Mouse (Mus musculus) left cerebral cortex, postnatal 25 days (tissue): ENCODE results near the gene Sorl1. TPM values are rescaled to one million over a fixed set of nuclear protein-coding genes. Genes with fewer than 3 reads are reported as not detected.

ENCODE experiments used
- DNase-seq, 2 experiments: peaks; one replicate each; pipeline ENCODE4 v3.0.0; 2022; ENCODE audit warnings: low spot score in 2 of 2, mixed read lengths in 1 of 2
- intact Hi-C: fragments of 180-260 bp; cut with DNase I; formaldehyde crosslinking; loops from one replicate; pipeline ENCODE4 v1.15.1; 2025
- total RNA-seq, 2 experiments: library from RNA; stranded (reverse); gene quantifications; 2 replicates each; pipeline ENCODE4 v1.2.3; 2021

The Sorl1 gene
- total RNA-seq, 2 experiments from 2014 or later = 203 to 227 TPM

DNA sequence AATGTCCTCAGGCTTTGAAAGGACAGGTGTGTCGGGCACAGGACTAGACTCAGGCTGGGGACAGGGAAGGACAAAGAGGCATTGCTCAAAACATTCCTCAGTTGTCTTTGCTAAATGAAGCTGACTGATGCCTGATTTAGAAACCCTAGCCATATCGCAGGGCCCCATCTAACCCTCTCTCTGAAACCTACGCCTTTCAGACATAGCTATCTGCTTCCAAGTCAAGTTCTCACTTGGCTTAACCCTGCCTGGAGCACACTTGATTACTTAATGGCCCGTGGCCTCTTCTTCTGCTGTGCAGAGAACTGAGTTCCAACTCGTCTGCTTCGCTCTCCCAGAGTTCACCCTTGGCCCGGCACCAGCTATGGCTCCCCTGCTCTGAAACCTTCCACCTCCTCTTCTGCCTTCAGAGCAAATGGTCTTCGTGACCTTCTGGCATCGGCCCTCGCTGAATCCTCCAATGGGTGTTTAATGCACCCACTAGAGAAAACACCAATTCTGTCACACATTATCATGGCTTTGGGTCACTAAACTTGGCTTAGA is 183.7 kb downstream of the Sorl1 start:
- intact Hi-C loops = no loop called here
- no peak for DNase-seq

DNA sequence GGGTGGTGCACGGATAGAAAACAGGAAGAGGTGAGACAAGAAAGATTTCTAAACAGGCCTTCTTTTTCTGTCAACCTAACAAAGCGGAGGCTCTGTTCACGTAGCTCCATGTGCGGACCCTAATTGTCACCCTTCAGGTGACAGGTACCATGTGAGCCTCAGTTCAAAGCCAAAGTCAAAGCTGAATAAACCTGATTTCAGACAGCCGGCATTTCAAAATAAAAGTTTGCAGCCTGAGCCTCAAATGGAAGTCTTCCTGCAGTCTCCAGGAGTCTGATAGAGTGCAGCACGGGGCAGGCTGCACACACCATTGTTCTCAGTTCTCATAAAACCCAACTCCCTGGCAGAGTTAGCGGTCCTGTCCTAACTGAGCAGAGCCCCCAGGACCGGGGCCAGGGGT is 185.6 kb downstream of the Sorl1 start:
- intact Hi-C loops = no loop called here
- DNase-seq = no peak

DNA sequence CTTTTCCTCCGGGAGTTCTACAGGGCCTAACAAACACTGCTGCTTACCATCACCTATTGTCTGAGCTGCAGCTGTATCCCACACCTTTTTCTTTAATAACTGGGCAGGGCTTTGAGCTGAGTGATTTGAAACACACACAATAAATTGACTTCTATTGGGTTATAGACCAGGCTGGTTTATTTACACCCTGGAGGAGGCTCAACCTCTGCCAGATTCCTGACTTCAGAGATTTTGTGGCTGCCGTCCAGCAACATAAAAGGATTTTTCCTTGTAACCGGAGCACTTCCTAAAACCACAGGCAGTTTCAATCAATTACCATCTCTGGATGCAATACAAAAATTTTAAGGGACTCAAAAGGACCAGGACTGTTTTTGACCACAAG is 186.1 kb downstream of the Sorl1 start:
- intact Hi-C loops = no loop called here
- no peak for DNase-seq

DNA sequence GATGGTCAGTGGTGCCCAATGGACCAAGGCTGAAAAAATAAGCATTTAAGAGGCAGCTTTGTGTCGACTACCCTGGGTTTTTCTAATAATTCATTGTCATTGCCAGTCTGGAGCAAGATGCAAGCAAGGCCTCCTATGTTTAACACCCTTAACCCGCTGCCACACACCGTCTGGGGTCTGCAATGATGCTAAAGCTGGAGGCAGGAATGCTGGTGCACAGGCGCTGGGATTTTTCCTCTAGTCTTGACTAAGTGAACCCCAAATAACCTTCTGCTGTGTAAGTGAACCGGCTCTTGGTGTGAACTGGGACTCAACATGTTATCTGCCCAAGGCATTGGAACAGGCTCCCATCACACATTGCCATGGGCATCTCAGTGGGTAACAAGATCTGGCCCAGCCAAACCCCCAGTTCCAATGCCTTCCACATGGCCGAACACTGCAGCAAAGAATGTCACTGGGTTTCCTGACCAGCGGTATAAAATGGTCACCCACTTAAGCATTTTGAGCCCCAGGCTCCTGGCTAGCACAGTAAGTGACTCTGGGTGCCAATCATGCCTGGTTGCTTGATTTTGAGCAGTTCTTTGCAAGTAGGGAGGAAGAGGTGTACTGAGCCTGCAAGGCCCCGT is 186.6 kb downstream of the Sorl1 start:
- intact Hi-C loops = no loop called here

DNA sequence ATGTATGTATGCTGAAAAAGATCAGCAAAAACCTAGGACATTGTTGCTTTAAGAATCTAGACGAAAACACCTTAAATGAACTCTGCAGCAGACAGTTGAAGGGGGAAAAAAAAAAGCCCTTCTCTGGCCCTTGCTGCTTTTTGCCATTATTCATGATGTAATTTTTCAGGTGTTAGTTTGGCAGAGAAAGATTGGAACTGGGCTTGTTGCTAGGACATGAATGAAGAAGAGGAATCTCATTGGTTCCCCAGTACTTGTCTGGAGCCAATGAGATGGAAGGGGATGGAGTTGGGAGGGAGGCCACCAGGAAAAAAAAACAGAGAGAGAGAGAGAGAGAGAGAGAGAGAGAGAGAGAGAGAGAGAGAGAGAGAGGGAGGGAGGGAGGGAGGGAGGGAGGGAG is 187.5 kb downstream of the Sorl1 start:
- peak in 1 of 2 experiments; percentile 44 for DNase-seq
- intact Hi-C loops = no loop called here

More for the DNA sequence above, 186.6 kb downstream of the Sorl1 start:
- no peak for DNase-seq

DNA sequence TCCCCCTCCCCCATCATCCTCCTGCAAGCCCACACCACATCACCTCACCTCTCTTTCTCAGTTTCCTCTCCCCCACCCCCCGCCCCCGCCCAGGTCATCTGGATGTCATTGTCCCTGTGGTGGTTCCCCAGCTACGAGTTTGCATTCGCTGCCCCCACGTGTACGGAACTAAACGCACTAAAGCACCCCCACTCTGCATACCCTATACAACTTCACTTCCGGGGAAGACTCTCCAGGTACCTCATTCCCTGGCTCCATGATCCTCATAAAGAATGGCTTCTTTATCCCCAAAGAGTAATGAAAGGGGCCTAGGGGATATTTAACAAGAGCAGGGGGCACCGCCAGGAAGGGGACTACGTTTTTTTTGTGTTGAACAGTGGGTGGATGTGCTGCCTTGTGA is 188.1 kb downstream of the Sorl1 start:
- DNase-seq = no peak
- intact Hi-C loops = no loop called here

DNA sequence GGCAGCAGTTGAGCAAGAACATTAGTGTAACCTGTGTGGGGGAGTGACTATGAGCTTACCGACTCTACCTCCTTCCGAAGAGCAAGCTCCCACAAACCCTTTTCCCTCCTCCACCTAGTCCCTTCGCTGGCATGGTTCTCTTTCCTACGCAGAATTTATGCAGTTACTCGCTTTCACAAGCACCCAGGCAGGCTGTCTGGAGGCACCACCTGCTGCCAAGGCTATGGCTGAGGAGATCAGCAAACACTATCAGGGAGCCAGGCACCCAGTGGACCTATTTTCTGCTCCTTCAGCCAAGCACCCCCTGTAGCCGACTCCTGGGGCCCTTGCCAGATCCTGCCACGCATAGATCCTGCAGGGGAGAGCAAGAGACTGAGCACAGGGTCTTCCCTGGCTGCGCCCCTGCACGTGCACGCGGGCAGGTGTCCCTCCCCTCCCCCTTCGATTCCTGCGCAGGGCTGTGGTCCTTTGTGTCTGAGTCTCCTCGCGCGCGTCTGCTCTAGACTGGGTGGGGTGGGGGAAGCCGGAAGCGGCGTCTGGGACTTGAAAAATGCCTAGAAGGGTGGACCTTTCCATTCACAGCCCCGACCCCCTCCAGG is 188.6 kb downstream of the Sorl1 start:
- peak; percentile 69 to 85 for DNase-seq
- intact Hi-C loops = no loop called here

DNA sequence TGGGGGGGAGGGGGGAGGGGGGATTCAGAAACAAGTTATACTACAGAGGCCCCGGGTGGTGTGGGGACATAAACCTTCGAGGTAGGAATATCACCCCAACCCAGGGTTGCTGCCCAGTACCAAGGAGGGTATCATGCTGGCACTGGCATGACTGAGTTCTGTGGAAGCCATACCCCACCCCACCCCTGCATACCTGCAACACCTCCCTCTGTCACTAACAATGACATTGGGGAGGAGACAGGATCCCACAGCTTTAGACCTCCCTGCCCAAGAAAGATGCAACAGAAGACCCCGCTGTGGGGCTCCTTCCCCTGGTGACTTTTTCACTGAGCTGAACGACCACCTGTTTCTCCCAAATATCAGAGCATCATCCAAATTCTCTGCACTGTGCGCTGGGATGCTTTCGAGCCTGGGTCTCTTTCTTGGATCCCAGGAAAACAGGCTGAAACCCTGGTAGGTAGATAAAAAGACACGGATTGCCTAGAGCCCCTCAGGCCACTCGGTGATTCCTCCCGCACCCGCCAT is 189.2 kb downstream of the Sorl1 start:
- no peak for DNase-seq
- intact Hi-C loops = no loop called here

DNA sequence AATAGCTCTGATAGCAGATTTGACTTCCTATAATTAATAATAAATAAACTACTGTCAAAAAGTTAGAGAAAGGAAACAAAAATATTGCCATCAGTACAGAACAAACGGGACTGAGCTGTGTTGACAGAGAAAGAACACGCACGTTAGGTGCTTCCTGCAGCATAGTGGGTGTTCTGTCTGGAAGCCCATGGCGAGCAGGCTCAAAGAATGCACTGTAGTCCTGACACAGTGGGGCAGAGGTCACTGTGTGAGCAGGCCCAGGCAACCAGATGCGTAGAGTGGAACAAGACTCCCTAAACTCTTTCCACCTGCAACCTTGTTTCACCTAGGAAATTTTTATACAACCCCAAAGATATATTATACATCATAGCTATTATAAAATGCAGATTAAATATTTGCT is 194.1 kb downstream of the Sorl1 start:
- intact Hi-C loops = no loop called here
- no peak for DNase-seq

DNA sequence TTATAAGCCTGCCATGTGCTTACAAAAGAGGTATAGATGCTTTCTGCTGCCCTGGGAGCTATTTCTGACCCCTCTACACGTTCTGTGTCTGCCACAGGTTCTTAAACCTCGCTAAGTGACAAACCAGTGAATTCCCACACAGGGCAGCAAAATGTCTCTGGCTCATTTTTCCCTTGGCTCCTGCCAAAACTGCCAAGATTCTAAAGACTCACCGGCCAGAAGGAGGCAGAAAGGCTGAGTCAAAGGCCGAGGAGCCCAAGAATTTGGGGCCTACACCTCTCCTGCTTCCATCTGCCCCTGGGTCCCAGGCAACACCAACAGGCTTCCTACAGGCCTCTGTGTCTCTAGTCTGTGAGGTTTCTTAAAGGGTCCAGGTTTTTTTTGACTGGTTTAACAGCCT is 198.4 kb downstream of the Sorl1 start:
- intact Hi-C loops = no loop called here
- DNase-seq = no peak

DNA sequence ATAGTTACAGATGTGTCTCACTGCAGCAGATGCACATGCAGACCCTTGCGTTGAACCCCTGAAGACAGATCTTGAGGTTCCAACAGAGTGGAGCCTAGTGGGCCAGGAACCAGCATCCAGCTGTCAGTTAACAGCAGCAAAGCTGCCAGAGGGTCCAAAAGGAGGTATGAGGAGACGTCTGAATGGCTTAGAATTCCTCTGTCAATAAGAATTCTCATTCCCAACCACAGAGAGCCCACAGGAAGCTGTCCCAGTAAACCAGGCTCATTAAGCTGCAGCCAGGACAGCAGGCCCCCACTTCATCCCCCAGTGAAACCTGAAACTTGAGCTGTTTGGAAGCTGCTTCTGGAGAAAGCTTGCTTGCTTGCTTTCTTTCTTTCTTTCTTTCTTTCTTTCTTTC is 200.0 kb downstream of the Sorl1 start:
- intact Hi-C loops = no loop called here
- no peak for DNase-seq

DNA sequence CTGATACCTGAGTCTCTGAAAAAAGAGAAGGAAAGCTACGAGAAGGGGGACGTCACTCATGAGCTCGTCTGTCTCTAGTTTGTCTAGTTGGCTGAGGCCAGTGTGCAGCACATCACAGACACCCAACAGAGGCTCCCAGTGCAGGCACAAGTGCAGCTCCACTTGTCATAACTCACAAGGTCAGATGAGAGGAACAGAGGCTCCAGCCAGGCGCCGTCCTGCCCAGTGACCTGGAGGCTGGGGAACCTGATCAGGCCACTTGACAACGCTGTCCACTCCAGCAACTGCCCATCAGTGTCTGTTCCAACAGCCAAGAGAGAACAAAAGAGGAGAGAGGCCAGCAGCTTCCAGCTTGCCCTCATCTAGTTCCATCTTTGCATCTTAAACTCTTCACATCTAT is 201.7 kb downstream of the Sorl1 start:
- DNase-seq = no peak
- intact Hi-C loops = no loop called here

DNA sequence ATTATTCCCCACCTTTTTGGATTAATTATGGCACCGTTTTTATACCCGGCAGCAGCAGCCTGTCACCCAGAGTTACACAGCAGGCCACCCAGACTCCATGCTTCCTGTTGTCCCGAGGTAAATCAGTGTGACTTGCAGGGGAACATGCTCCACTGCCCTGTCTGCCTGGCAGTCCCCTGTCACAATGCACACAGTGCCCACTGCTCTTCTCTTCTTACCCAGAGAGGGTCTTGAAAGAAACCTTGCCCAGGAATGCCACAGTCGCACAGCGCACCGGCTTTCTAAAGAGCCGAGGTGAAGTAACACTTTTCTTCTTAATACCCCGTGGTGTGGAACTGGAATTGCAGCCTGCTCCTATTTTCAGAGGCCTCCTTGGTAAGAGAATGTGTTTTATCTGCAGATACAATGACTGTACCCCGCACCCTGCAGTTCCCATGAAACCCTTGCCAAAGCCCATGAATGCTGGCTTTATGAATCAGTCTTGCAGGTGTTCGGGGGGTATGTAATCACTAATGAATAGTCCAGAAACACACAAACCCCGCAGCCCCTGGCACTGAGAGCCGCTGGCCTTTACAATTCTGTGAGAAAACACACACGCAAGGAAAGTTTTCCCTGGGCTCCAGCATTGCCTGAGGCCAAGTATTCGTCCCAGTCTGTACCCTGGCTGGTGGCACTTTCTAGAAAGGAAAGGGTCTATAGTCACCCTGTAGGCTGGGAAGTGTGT is 205.3 kb downstream of the Sorl1 start:
- peak in 1 of 2 experiments; percentile 19 for DNase-seq
- intact Hi-C loops = no loop called here

DNA sequence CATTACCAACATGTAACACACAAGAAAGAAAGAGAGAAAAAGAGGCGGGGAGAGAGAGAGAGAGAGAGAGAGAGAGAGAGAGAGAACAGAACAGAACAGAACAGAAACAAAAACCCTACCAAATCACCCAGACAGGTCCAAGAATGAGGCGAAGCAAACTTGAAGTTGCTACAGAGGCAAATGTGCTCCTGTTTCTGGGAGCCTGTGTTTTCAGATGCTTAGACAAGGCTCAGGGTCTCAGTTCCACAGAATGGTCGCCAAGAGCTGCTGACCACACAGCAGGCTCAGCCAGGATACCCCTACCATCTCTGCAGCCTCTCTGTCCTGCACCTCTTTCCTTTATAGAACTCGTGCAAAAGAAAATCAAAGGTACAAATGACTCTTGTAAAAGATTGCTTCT is 205.9 kb downstream of the Sorl1 start:
- no peak for DNase-seq
- intact Hi-C loops = no loop called here

DNA sequence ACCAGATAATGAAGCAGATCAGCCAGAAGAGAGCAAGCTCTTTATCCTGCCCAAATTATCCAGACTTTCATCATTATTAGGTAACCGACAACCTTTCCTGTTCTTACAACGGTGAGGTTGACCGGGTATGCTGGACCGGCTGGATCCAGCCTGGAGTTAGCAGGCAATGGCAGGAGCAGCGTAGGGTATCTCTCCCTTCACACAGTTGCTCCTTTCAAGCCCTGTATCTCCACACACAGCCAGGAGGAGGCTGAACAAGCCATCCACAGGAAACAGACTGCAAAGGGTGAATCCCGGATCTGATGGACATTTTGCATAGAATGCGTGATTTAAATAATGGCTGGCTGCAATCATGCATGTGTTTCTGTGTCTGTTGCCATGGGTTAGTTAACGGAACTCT is 208.5 kb downstream of the Sorl1 start:
- no peak for DNase-seq
- intact Hi-C loops = no loop called here

Other genes with a start within 250 kb of the Sorl1 start
- gene Sc5d, start 140.0 kb upstream of the Sorl1 start, total RNA-seq = 10 to 100 TPM; 56.0 to 61.6 TPM